Mouse (Mus musculus) lung, adult 2 months (tissue): ENCODE results near the gene Zfp648.

Experiments used
- CTCF ChIP-seq: fragments of 200-500 bp; IDR thresholded peaks from 2 replicates; pipeline ENCODE4 v1.5.1; 2011; ENCODE audit warnings: mild to moderate bottlenecking, low read length, control low read depth; ENCODE audit not compliant: insufficient read depth
- POLR2A ChIP-seq: fragments of 200-500 bp; IDR thresholded peaks from 2 replicates; pipeline ENCODE4 v1.6.1; 2011; ENCODE audit warnings: low read depth, mild to moderate bottlenecking, control low read depth, low read length, borderline replicate concordance; ENCODE audit errors: extremely low read depth

DNA sequence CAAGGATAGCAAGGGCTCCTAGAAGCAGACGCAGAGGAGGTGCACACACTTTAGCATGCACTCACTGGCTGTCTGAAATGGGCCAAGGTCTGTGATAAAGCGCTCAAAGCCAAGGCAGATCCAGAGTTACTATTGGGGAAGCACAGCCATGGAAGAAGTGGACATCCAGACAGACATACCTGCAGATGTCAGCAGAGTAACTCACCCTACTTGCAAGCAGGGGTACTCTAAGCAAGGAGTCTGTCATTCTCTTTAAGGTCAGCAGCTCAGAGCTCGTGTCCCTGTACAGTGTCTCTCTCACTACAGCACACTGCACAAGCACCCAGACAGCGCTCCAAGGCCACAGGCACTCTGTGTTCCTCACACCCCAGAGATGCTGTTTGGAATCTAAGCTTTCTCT, 23.2 kb upstream of the Zfp648 start:
- TF ChIP-seq POLR2A (no peak), CTCF (no peak)
